Mouse (Mus musculus) spleen, postnatal 4 days (tissue): Measurements from ENCODE around the gene Rab30.

Source experiments
- DNase-seq, 2 experiments: peaks; one replicate each; pipeline ENCODE4 v3.0.0; 2022; ENCODE audit warnings: low spot score in 2 of 2

Gene Rab30

GRCm38 (mm10) chr7:92842254-92842653 lies 100.9 kb downstream of the Rab30 start:
- no peak for DNase-seq

- no peak for DNase-seq
Observed at GRCm38 (mm10) chr7:92848246-92848645, 106.8 kb downstream of the Rab30 start.

GRCm38 (mm10) chr7:92866526-92866925 lies 125.1 kb downstream of the Rab30 start:
- DNase-seq: no peak

- no peak for DNase-seq
Observed at GRCm38 (mm10) chr7:92870161-92870560, 128.8 kb downstream of the Rab30 start.

- no peak for DNase-seq
Observed at GRCm38 (mm10) chr7:92871596-92871995, 130.2 kb downstream of the Rab30 start.

GRCm38 (mm10) chr7:92874116-92874675 lies 132.8 kb downstream of the Rab30 start, which contains the start of the genes Ddias and Prcp:
Ddias (minus strand) TSS chr7:92874247.
Prcp (plus strand) TSS chr7:92874470.
- DNase-seq: peak; percentile 94 to 99

- peak; percentile 92 for DNase-seq
Observed at GRCm38 (mm10) chr7:92874761-92875408, 133.5 kb downstream of the Rab30 start.

- no peak for DNase-seq
Observed at GRCm38 (mm10) chr7:92876066-92876465, 134.7 kb downstream of the Rab30 start.

- DNase-seq: no peak
Observed at GRCm38 (mm10) chr7:92876538-92876937, 135.1 kb downstream of the Rab30 start.

- peak in 1 of 2 experiments; percentile 27 for DNase-seq
Observed at GRCm38 (mm10) chr7:92878575-92879285, 137.3 kb downstream of the Rab30 start.

GRCm38 (mm10) chr7:92883850-92884716 lies 142.7 kb downstream of the Rab30 start:
- no peak for DNase-seq

GRCm38 (mm10) chr7:92884998-92885660 lies 143.7 kb downstream of the Rab30 start:
- DNase-seq: no peak

GRCm38 (mm10) chr7:92886801-92887200 lies 145.4 kb downstream of the Rab30 start:
- DNase-seq: no peak

- DNase-seq: no peak
Observed at GRCm38 (mm10) chr7:92887230-92887629, 145.8 kb downstream of the Rab30 start.

GRCm38 (mm10) chr7:92890211-92890610 lies 148.8 kb downstream of the Rab30 start:
- DNase-seq: peak in 1 of 2 experiments; percentile 10

GRCm38 (mm10) chr7:92890618-92891230 lies 149.3 kb downstream of the Rab30 start:
- no peak for DNase-seq

- no peak for DNase-seq
Observed at GRCm38 (mm10) chr7:92893478-92893877, 152.1 kb downstream of the Rab30 start.
